Mouse (Mus musculus) CD8-positive naive resting alpha-beta T cell, adult 2 months (primary cell): ENCODE data around the gene Mapkbp1.

ENCODE experiments used
- DNase-seq, 2 experiments: peaks; one replicate each; pipeline ENCODE4 v3.0.0; 2022; ENCODE audit warnings: low read depth in 2 of 2, low spot score in 2 of 2

Gene Mapkbp1

GRCm38 (mm10) chr2:119972537-119972879, at the start of gene Mapkbp1:
Mapkbp1 (plus strand) TSS chr2:119972699.
- no peak for DNase-seq

DNA sequence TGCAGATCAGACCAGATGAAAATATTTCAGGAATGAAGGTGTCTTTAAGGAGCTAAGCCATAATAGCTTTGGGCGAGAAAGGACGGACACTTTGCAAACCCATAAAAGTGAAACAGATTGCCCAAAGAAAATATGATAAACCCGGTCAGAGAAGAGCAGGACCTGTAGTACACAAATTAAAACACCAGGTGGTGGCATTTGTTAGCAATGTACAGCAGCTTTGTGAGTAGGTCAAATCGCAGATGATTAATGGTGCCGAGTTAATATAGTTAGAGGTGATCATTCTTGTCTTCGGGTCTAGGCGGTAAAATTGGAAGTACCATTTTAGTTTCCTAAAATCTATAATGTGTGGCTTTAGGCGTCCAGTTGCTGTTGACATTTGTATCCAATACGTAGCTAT, 1.9 kb upstream of the Mapkbp1 start:
- DNase-seq: peak; percentile 30 to 54

DNA sequence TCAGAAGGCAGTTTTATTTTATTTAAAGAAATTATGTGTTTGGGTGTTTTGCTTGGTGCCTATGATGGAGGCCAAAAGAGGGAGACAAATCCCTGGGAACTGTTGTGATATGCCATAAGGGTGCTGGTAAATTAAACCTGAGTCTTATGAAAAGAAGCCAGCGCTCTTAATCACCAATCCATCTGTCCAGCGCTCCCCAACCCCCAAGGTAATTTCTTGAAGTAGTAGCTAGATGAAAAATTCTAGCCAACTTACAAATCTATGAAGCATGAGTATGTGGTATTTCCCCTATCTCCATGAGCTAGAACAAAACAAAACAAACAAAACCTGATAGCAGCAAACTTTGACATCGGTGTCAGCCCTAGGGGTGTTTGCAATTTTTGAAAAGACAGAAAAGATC, 1.2 kb upstream of the Mapkbp1 start:
- no peak for DNase-seq

DNA sequence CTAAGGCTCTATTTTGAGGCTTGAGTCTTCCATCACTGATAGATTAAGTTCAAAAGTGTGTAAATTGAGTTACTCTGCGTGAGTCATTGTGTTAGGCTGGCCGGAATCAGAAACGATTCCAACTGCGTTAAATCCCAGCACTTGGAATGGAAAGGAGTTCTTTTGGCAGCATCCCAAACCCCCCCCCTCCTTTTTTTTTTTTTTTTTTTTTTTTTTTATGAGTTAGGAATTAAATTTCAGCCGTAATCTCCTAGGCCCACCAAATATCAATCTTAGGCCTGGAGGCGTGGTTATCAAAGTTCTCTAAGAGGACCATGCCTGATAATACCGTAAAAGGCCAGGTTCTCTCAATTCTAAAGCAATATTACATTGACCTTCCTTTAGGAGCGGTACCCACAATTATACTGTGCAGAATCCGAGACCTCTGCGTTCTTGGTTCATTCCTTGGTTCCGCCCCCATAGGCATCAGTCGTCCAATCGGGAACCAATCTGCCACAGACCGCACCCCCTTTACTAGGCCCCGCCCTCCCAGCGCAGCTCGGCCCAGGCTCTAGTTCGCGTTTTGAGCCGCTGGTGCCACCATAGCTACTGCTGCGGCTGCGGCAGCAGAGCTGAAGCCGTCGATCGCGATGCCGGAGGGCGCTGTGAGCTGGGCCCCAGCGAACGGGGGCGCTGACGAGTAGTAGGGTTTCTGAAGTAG, 512 bp upstream of the Mapkbp1 start:
- DNase-seq: peak; percentile 91 to 95

DNA sequence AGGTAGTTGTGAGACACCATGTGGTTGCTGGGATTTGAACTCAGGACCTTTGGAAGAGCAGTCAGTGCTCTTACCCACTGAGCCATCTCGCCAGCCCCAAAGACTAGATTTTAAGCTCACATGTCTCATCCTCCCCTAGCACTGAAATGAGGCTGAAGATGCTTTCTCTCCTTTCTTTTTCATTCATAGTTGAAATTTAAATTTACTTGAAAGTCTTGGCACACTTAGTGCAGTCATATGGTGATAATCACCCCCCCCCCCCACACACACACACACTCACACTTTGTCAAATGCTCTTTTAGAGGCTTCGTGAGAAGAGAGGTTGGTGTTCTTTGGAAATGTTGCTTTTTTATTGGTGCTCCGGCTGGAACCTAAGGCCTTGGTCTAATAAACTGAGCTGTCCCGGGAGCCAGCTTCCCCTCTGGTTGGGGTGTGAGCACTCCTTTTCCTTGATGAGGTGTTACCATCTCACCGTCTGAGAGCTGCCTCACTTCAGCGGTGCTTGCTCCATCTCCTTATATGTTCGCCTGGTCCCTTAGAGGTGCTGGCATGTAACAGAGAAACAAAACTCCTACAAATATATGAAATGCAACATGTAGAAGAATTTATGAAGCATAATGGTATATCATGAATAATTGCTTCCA, 8.0 kb downstream of the Mapkbp1 start:
- DNase-seq: no peak

DNA sequence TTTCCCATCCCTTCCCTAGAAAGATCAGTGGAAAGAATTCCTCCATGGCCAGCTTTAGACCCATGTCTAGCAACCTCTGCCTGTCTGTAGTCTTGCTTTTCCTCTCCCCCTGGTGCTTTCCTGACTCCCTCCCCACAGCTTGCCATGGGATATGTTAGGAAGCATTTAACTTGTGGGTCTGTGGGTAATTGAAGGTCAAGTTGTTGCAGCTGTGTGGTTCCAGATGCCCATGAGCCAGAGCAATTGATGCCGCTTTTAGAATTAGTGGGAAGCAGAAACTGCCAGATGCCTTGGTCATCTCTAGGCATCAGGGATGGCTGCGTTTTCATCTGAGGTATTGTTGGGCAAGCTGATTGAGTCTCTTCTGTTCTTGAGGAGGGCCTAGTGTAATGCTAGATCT, 9.1 kb downstream of the Mapkbp1 start:
- no peak for DNase-seq

DNA sequence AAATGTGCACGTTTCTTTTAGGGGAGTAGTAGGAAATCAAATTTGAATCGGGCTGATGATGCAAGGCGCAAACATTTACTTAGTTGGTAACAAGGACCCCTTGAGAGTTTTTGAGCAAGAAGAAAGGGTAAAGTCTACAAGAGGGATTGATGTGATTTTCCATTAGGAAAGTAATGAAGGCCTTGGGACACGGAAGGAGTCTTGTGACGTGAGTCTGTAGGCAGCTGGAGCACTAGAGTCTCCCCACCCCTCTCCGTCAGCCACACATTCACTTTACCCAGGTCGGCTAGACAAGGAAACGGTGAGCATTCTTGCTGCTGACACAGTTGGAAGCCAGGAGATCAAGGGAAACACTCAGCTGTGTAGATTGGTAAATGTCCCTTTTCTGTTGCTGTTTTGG, 13.4 kb downstream of the Mapkbp1 start:
- DNase-seq: no peak

GRCm38 (mm10) chr2:119986369-119986768, 13.9 kb downstream of the Mapkbp1 start:
- DNase-seq: no peak

DNA sequence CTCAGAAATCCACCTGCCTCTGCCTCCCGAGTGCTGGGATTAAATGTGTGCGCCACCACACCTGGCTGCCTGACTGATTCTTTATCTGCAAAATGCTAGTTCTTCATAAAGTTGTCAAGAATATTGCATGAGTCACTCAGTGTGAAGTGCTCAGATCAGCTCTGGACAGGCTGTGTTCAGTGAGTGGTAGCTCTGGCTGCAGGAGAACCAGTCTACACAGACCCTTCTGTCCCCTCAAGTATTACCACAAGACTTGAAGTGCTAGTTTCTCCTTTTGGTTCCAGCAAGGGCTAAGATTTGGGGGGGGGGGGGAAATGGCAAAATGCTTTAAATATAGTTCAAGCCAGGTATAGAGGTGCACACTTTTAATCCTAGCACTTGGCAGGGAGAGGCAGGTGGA, 14.9 kb downstream of the Mapkbp1 start:
- DNase-seq: no peak

GRCm38 (mm10) chr2:119988952-119989351, 16.5 kb downstream of the Mapkbp1 start:
- DNase-seq: no peak

DNA sequence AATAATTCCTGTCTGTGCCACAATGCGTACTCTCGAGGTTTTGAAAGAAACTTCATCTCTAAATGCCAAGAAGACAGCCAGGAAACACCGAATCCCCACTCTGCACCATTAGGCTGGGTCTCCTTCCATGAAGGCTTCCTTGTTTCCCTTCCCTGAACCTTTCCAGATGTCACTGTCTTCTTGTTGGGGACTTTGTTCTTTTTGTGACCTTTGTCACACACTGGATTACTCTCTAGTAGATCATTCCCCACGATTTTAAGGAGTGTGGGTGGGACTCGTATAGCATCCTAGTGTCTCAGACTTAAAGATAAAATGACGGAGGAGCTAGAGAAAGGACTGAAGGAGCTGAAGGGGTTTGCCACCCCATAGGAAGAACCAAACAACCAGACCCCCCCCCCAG, 18.4 kb downstream of the Mapkbp1 start:
- no peak for DNase-seq

DNA sequence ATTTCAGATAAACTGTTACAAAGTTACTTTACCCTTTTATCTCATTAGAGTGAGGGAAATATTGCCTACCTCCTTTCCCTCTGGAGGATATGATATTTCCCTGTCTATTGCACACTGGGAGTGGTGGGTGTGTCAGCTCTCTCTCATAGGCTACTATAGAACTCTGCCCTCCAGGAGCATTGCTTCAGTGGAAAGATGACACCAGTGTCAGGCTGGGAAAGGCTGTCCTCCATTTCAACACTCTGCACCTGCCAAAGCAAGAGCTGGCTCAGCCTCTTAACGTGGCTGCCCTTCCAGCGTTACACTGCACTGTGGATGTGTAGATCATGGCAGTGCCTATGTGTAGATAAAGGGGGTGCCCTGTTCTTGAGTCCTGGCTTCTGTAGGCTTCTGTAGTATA, 19.9 kb downstream of the Mapkbp1 start:
- DNase-seq: no peak

DNA sequence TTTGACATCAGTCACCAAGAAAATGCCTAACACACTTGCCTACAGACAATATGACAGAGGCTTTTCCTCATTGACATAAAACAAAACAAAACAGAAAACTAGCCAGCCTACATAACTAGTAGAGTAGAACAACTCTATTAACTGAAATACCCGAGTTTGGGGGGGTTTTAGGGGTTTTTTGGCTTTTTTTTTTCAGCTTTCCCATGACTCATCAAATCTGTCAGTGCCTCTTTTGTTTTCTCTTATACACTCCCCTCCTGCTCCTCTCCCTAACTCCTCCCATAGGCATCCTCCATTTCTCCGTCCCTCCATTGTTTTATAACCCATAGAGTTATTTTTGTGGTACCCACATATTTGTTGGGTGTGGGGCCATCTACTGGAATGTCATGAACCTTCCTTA, 21.0 kb downstream of the Mapkbp1 start:
- DNase-seq: no peak

GRCm38 (mm10) chr2:119994839-119995238, 22.3 kb downstream of the Mapkbp1 start:
- DNase-seq: no peak

DNA sequence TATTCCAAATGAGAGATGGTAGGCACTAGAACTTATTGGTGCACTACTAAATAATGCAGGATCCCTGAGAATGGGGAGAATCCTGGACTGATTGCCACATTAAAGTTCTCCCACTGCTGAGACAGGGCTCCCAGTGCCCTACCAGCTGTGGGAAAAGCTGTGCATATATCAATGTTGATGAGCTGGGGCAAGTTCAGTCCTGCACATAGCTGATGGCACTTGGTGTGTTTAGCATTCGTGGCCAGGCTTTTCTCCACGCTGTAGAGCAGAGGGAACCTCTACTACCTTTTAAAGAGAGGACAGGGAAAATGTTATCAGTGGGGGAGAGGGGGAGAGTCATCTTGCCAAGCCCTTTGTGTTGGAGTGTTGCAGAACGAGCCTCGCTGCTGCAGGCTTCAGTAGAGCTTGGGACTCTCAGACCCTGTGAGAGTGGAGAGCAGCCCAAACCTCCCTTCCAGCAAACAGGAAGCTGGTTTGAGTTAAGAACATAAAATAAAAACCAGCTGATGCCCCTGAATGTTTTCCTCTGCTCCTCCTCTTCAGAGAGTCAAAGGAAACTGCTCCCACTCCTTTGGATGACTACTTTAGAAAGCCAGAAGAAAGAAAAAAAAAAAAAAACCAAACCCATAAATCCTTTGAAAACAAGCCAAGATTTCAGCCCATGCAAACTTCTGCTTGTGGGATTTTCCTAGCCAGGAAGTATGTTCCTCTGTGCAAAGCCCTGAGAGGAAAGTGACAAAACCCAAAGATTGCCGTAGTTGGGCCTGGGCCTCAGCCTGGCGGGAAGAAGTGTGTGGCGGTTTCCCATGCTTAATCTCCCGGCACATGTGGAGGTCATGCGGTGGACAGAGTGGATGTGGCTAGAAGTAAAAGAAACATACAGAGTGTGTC, 23.1 kb downstream of the Mapkbp1 start:
- DNase-seq: no peak

DNA sequence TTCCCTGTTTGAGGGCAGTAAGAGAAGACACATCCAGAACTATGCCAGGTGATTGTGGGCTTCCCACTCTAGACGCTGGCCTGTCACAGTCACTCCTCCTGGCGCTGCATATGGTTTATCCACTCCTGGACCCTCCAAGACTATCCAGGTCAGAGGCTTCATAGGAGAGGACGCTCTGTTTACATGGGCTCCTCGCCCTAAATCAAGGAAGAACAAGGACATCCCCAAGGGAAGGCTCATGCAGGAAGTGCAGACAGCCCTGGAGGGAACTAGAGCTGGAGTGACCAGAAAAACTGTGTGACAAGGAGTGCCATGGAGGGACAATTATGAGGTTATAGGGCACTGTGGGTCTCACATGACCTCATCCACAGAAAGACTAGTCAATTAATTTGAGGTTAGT, 24.9 kb downstream of the Mapkbp1 start:
- no peak for DNase-seq

GRCm38 (mm10) chr2:119999731-120000130, 27.2 kb downstream of the Mapkbp1 start:
- DNase-seq: no peak

DNA sequence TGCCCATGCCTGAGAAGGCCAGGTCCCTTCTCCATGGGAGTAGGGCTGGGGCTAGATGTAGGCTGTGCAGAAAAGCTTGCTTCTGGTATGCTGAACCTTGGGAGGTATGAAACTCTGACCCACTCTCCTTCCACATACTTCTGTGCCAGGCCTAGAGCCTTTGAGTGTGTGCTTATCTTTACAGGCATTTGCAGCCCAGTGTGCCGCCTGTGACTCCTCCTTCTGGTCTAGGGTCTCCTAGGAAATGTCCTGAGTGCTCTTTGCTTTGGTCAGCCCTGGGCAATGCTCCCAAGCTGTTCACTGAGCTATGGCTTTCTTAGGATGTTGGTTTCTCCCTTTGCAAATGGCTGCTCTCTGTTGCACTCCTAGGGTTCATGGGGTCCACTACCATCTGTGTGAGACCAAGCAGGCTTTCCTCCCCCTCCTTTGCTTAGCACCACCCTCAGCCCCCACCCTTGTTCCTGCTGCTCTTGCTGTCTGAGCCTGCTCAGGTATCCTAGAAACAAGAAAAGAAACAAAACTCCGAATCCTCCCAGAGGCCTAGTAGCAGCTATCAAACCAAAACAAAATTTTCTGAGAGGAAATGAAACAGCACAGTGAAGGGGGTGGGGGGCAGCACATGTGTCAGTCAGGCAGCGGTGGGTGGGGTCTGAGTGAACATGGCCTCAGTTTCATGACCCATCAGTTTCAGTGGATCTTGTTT, 28.5 kb downstream of the Mapkbp1 start:
- no peak for DNase-seq

- DNase-seq: no peak
Measured at GRCm38 (mm10) chr2:120001956-120002355, 29.5 kb downstream of the Mapkbp1 start.

GRCm38 (mm10) chr2:120003970-120004369, 31.5 kb downstream of the Mapkbp1 start:
- DNase-seq: no peak

DNA sequence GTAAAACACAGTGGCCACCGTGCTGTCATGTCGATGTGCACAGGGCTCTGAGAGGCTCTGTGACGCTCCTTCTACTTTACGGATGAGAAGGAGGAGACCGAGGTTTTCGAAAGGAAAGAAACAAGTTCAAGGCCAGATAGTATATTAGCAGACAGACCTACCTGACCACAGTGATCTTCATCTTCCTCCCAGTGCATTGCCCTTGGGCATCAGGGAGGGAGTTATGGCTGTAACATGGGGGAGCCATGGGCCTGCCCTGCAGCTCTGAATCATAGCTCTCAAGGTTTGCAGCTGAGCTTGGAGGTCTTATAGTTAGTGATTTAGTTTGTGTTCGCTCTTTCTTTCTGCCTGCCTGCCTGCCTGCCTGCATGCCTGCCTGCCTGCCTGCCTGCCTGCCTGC, 34.2 kb downstream of the Mapkbp1 start:
- no peak for DNase-seq
